In genomic region chr14:15075877-15076276, GRCm38 (mm10) we compare ENCODE assay signal across 21 mouse cellular contexts.
DNase-seq lines count a peak whose midpoint lies in the region; ATAC-seq and TF ChIP-seq lines count a peak whose summit lies in the region.
"Had no signal": no experiment of that assay in that cellular context is flagged by ENCODE, and none has a peak within 500 bp of the region (broad histone marks: within the 10 kb centered on the region; RNA-seq: fewer than 3 reads in every experiment).

No protein-coding gene starts in this region.

- intact Hi-C loops in gastrocnemius, adult 2 months (cut with DNase I): no loop called here

- H3K9ac ChIP-seq in embryonic facial prominence, embryonic 14.5 days (ENCODE audit: low read depth, low read length): no peak overlapping the region
- H3K9ac ChIP-seq in midbrain, embryonic 14.5 days (replicated peaks; ENCODE audit: low read length): no peak overlapping the region
- no peak overlapping the region for H3K9ac ChIP-seq in midbrain, embryonic 15.5 days
- H3K9ac ChIP-seq: forebrain, embryonic 13.5 days; hindbrain, embryonic 14.5 days; limb, embryonic 13.5 days; liver, embryonic 14.5 days had no signal

- H3K4me1 ChIP-seq in embryonic facial prominence, embryonic 14.5 days (ENCODE audit: control insufficient read depth, insufficient read depth, low read length): no peaks in the 10 kb centered on the region
- H3K4me1 ChIP-seq in embryonic facial prominence, embryonic 10.5 days: peaks cover 6% of the 10 kb centered on the region
- no peaks in the 10 kb centered on the region for H3K4me1 ChIP-seq in kidney, adult 2 months (ENCODE audit: control insufficient read depth, insufficient read depth, low read length)
- no peaks in the 10 kb centered on the region for H3K4me1 ChIP-seq in midbrain, embryonic 14.5 days (ENCODE audit: control insufficient read depth, insufficient read depth, low read length)
- H3K4me1 ChIP-seq in midbrain, embryonic 15.5 days: no peaks in the 10 kb centered on the region
- H3K4me1 ChIP-seq: forebrain, embryonic 13.5 days had no signal

- no peak overlapping the region for H3K4me2 ChIP-seq in embryonic facial prominence, embryonic 14.5 days (ENCODE audit: low read depth, low read length)
- H3K4me2 ChIP-seq in midbrain, embryonic 14.5 days (ENCODE audit: low read length): no peak overlapping the region
- no peak overlapping the region for H3K4me2 ChIP-seq in midbrain, embryonic 15.5 days
- H3K4me2 ChIP-seq: forebrain, embryonic 13.5 days; hindbrain, embryonic 14.5 days; limb, embryonic 13.5 days had no signal

- peak; percentile 26 for DNase-seq in embryonic facial prominence, embryonic 14.5 days (ENCODE audit: low spot score)
- no peak for DNase-seq in embryonic facial prominence, embryonic 10.5 days (ENCODE audit: low spot score)
- DNase-seq in kidney, adult 2 months: peak; percentile 8
- no peak for DNase-seq in kidney, postnatal 25 days
- peak; percentile 13 for DNase-seq in midbrain, embryonic 14.5 days
- peak; percentile 5 for DNase-seq in retina, embryonic 14.5 days (ENCODE audit: low spot score)
- DNase-seq in gastrocnemius, adult 2 months: no peak
- DNase-seq: adrenal gland, postnatal 25 days; cerebellum, adult 18-20 months; cerebellum, postnatal 36 days; gastrocnemius, postnatal 10 days; heart, adult 18-20 months; right cerebral cortex, adult 18-20 months had no signal

- H3K9me3 ChIP-seq in embryonic facial prominence, embryonic 14.5 days (ENCODE audit: control insufficient read depth, low read length): no peaks in the 10 kb centered on the region
- H3K9me3 ChIP-seq in embryonic facial prominence, embryonic 10.5 days: no peaks in the 10 kb centered on the region
- H3K9me3 ChIP-seq in midbrain, embryonic 14.5 days (ENCODE audit: control insufficient read depth, low read length): no peaks in the 10 kb centered on the region
- H3K9me3 ChIP-seq in midbrain, embryonic 15.5 days: no peaks in the 10 kb centered on the region
- H3K9me3 ChIP-seq: forebrain, embryonic 13.5 days; limb, embryonic 13.5 days had no signal

- WGBS in embryonic facial prominence, embryonic 14.5 days: 33% methylated on average over 3 of the region's 3 CpGs
- WGBS in embryonic facial prominence, embryonic 10.5 days: 42% methylated on average over 3 of the region's 3 CpGs
- WGBS in kidney, adult 2 months: 39% methylated on average over 3 of the region's 3 CpGs
- 37% methylated on average over 3 of the region's 3 CpGs for WGBS in midbrain, embryonic 14.5 days
- WGBS in midbrain, embryonic 15.5 days: 30% methylated on average over 3 of the region's 3 CpGs

- H3K27me3 ChIP-seq in embryonic facial prominence, embryonic 14.5 days (replicated peaks; ENCODE audit: control insufficient read depth, insufficient read depth, low read length): no peaks in the 10 kb centered on the region
- no peaks in the 10 kb centered on the region for H3K27me3 ChIP-seq in embryonic facial prominence, embryonic 10.5 days (replicated peaks; ENCODE audit: low read depth, poor library complexity, severe bottlenecking)
- no peaks in the 10 kb centered on the region for H3K27me3 ChIP-seq in kidney, adult 2 months (replicated peaks; ENCODE audit: control insufficient read depth, insufficient read depth, low read length)
- no peaks in the 10 kb centered on the region for H3K27me3 ChIP-seq in midbrain, embryonic 14.5 days (ENCODE audit: control insufficient read depth, insufficient read depth, low read length)
- no peaks in the 10 kb centered on the region for H3K27me3 ChIP-seq in midbrain, embryonic 15.5 days (replicated peaks)
- H3K27me3 ChIP-seq: forebrain, embryonic 13.5 days; limb, embryonic 13.5 days had no signal

- TF ChIP-seq CTCF in kidney, adult 2 months (conservative IDR thresholded peaks at IDR 0.05; ENCODE audit: insufficient read depth, insufficient read length, low read depth, low read length): no peak
- TF ChIP-seq CTCF in gastrocnemius, adult 2 months (IDR thresholded peaks at IDR 0.05): no peak

- no peak for TF ChIP-seq POLR2A in kidney, adult 2 months (IDR thresholded peaks at IDR 0.05; ENCODE audit: low read depth, low read length)

- ATAC-seq in embryonic facial prominence, embryonic 14.5 days (ENCODE audit: low read depth): 0 out of 2 replicates have a peak, but pooled peaks have one; percentile 53
- ATAC-seq in midbrain, embryonic 14.5 days (ENCODE audit: low FRiP score, low TSS enrichment): no peak
- ATAC-seq in midbrain, embryonic 15.5 days (replicated peaks): no peak; the same call in 1 of the 2 replicates
- ATAC-seq: activated CD4-positive, CD25-positive, alpha-beta regulatory T cell, adult 4 months; forebrain, embryonic 13.5 days; intestine, embryonic 16.5 days had no signal

- H3K4me3 ChIP-seq in embryonic facial prominence, embryonic 14.5 days (ENCODE audit: low read depth, low read length): no peak overlapping the region
- H3K4me3 ChIP-seq in embryonic facial prominence, embryonic 10.5 days: no peak overlapping the region
- no peak overlapping the region for H3K4me3 ChIP-seq in kidney, adult 2 months (ENCODE audit: insufficient read depth, low read depth, low read length)
- no peak overlapping the region for H3K4me3 ChIP-seq in midbrain, embryonic 14.5 days (replicated peaks; ENCODE audit: low read depth, low read length)
- H3K4me3 ChIP-seq in midbrain, embryonic 15.5 days: no peak overlapping the region
- no peak overlapping the region for H3K4me3 ChIP-seq in gastrocnemius, adult 2 months
- H3K4me3 ChIP-seq: erythroblast, embryonic 14.5 days; forebrain, embryonic 13.5 days; limb, embryonic 13.5 days had no signal

- no peak overlapping the region for H3K27ac ChIP-seq in embryonic facial prominence, embryonic 14.5 days (replicated peaks; ENCODE audit: low read depth, low read length)
- H3K27ac ChIP-seq in embryonic facial prominence, embryonic 10.5 days (replicated peaks): no peak overlapping the region
- no peak overlapping the region for H3K27ac ChIP-seq in kidney, adult 2 months (ENCODE audit: insufficient read depth, low read depth, low read length)
- no peak overlapping the region for H3K27ac ChIP-seq in midbrain, embryonic 14.5 days (replicated peaks; ENCODE audit: low read depth, low read length)
- H3K27ac ChIP-seq in midbrain, embryonic 15.5 days: no peak overlapping the region
- no peak overlapping the region for H3K27ac ChIP-seq in gastrocnemius, adult 2 months
- H3K27ac ChIP-seq: forebrain, embryonic 13.5 days; hindbrain, embryonic 14.5 days; limb, embryonic 13.5 days; liver, embryonic 14.5 days had no signal

- H3K36me3 ChIP-seq in embryonic facial prominence, embryonic 14.5 days (ENCODE audit: control insufficient read depth, insufficient read depth, low read length): no peaks in the 10 kb centered on the region
- no peaks in the 10 kb centered on the region for H3K36me3 ChIP-seq in embryonic facial prominence, embryonic 10.5 days (replicated peaks)
- H3K36me3 ChIP-seq in kidney, adult 2 months (ENCODE audit: control insufficient read depth, insufficient read depth, low read length): no peaks in the 10 kb centered on the region
- H3K36me3 ChIP-seq in midbrain, embryonic 14.5 days (ENCODE audit: control insufficient read depth, insufficient read depth, low read length): no peaks in the 10 kb centered on the region
- no peaks in the 10 kb centered on the region for H3K36me3 ChIP-seq in midbrain, embryonic 15.5 days (replicated peaks)
- H3K36me3 ChIP-seq: limb, embryonic 13.5 days had no signal

Comparison
In these comparisons a context has a peak if more than half of its experiments do, and no peak if none do; other contexts are left out.
1. DNase-seq: peak in embryonic facial prominence, embryonic 14.5 days (single experiment), kidney, adult 2 months (single experiment), midbrain, embryonic 14.5 days (single experiment) and retina, embryonic 14.5 days (single experiment); none in embryonic facial prominence, embryonic 10.5 days (single experiment), kidney, postnatal 25 days (0 of 2) and gastrocnemius, adult 2 months (single experiment).